Mouse (Mus musculus) midbrain, postnatal 0 days (tissue): ENCODE data around the gene Il17rc. TPM values are rescaled to one million over a fixed set of nuclear protein-coding genes. Genes with fewer than 3 reads are reported as not detected.

Experiments
- ATAC-seq: fragments of 200-750 bp; cut with Nextera tagmentation; 2 replicates; pipeline ENCODE4 v1.8.0; 2017; ENCODE audit warnings: moderate number of reproducible peaks, mild to moderate bottlenecking, moderate TSS enrichment, moderate library complexity; ENCODE audit not compliant: low FRiP score
- DNase-seq: peaks from one replicate; pipeline ENCODE4 v3.0.0-alpha.2; 2015; ENCODE audit warnings: low spot score
- H3K27ac ChIP-seq: fragments of 300-500 bp; sonication (generic); 2 replicates; pipeline ENCODE4 v1.5.1; 2014; ENCODE audit warnings: low read depth, mild to moderate bottlenecking, low read length, mixed read lengths
- H3K27me3 ChIP-seq: fragments of 300-500 bp; sonication (generic); 2 replicates; pipeline ENCODE4 v1.6.1; 2014; ENCODE audit warnings: low read length, control low read depth, mixed read lengths; ENCODE audit not compliant: insufficient read depth
- H3K36me3 ChIP-seq: fragments of 300-500 bp; sonication (generic); 2 replicates; pipeline ENCODE4 v1.6.1; 2014; ENCODE audit warnings: low read length, control low read depth, mixed read lengths; ENCODE audit not compliant: insufficient read depth
- H3K4me1 ChIP-seq: fragments of 300-500 bp; sonication (generic); 2 replicates; pipeline ENCODE4 v1.6.1; 2014; ENCODE audit warnings: mild to moderate bottlenecking, control low read depth, antibody characterized with exemption, low read length, mixed read lengths; ENCODE audit not compliant: insufficient read depth
- H3K4me2 ChIP-seq: fragments of 300-500 bp; sonication (generic); 2 replicates; pipeline ENCODE4 v1.6.1; 2014; ENCODE audit warnings: low read depth, mild to moderate bottlenecking, low read length, mixed read lengths; ENCODE audit not compliant: poor library complexity, severe bottlenecking
- H3K4me3 ChIP-seq: fragments of 300-500 bp; sonication (generic); 2 replicates; pipeline ENCODE4 v1.5.1; 2014; ENCODE audit warnings: low read depth, mild to moderate bottlenecking, low read length, moderate library complexity
- H3K9ac ChIP-seq: fragments of 300-500 bp; sonication (generic); replicated peaks from 2 replicates; pipeline ENCODE4 v1.6.1; 2014; ENCODE audit warnings: mild to moderate bottlenecking, low read length, moderate library complexity, mixed read lengths; ENCODE audit not compliant: poor library complexity, severe bottlenecking
- H3K9me3 ChIP-seq: fragments of 300-500 bp; sonication (generic); 2 replicates; pipeline ENCODE4 v1.6.1; 2016; ENCODE audit warnings: low read length, control low read depth
- CTCF ChIP-seq: IDR thresholded peaks from 2 replicates; pipeline ENCODE4 v1.5.1; 2016; ENCODE audit warnings: antibody characterized with exemption, mild to moderate bottlenecking
- WGBS: fragments of 180-500 bp; shearing (Covaris S2); extraction: QIAGEN DNeasy Blood & Tissue Kit; methylation state at CpG from one replicate; pipeline ENCODE4 v1.1.7; 2014; 5-methylcytosine and 5-hydroxymethylcytosine counted together
- polyA plus RNA-seq: library from polyadenylated mRNA; unstranded; fragments of >200 nt; fragmentation: Nextera tagmentation; extraction: Ambion mirVana; gene quantifications from 2 replicates; pipeline ENCODE4 v1.2.1, GENCODE M21; 2015
- total RNA-seq: library from RNA; depleted of rRNA; stranded (reverse); fragments of >200 nt; gene quantifications from 2 replicates; pipeline ENCODE4 v1.2.3, GENCODE M21; 2014

Gene Il17rc
- total and polyA plus RNA-seq, 2 experiments from 2014 or later, result 4.2 to 11.6 TPM

DNA sequence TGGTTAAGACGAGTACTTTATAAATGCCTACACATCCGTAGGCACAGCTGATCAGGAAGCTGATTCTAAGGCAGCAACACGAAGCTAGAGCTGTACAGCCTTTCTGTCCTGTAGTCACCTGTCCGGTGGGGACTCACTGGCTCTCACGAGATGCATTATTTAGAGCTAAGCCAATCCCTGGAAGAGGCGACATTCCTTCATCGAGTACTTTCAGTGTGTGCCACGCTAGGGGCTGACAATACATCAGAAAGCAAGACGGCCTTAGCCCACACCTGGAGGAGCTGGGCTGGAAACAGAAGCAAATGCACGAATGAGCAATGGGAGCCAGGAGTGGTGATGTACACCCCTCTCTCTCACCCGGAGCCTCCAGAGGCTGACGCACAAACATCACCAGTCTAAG, 34.1 kb upstream of the Il17rc start:
- no peak for DNase-seq
- Histone ChIP-seq H3K9ac (no peak overlapping the region), H3K27ac (no peak overlapping the region), H3K4me1 (no peaks in the 10 kb centered on the region), H3K9me3 (no peaks in the 10 kb centered on the region), H3K27me3 (0 out of 2 replicates have a peak, but pooled peaks cover 3% of the 10 kb centered on the region), H3K36me3 (no peaks in the 10 kb centered on the region), H3K4me2 (no peak overlapping the region), H3K4me3 (no peak overlapping the region)
- no peak for TF ChIP-seq CTCF
- WGBS, result 77% methylated on average over 12 of the region's 12 CpGs
- ATAC-seq, result no peak

DNA sequence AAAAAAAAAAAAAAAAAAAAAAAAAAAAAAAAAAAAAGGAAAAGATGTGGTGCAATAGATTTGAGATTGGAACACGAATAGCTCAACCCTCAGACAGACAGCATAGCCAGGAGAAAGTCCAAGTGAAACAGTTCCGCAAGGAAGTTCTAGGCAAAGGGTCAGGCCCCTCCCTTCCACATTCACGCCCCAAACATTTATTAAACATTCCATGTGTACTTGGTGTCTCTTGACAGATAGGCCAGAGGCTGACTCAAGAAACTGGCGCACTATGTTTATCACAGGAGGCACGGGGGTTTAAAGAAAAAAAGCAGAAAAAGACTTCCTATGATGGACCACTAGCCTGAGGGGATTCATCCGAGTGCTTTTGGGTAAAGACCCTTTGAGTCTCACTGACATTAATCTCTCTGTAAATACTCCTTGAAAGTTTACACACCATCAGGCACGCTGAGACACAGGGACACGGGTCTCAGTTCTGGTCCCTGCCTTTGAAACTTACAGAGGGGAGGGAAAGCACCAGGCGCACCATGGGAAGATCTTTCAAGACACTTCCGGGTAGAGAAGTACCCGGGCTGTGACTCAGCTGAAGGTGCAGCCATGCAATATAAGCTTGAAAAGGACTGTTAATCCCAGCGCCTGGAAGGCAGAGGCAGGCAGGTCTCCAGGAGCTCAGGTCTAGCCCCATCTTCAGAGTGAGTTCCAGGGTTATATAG, 32.4 kb upstream of the Il17rc start:
- no peak overlapping the region for H3K9ac ChIP-seq
- TF ChIP-seq CTCF, result no peak
- H3K9me3 ChIP-seq, result no peaks in the 10 kb centered on the region
- H3K4me3 ChIP-seq, result no peak overlapping the region
- 0 out of 2 replicates have a peak, but pooled peaks cover 3% of the 10 kb centered on the region for H3K27me3 ChIP-seq
- H3K4me1 ChIP-seq, result peaks cover 6% of the 10 kb centered on the region; the same call in 1 of the 2 replicates
- no peak overlapping the region for H3K4me2 ChIP-seq
- H3K36me3 ChIP-seq, result no peaks in the 10 kb centered on the region
- DNase-seq, result no peak
- no peak for ATAC-seq
- H3K27ac ChIP-seq, result no peak overlapping the region
- 60% methylated on average over 12 of the region's 12 CpGs for WGBS

GRCm38 (mm10) chr6:113440686-113441085, 30.5 kb upstream of the Il17rc start:
- TF ChIP-seq CTCF, result no peak
- peaks cover 6% of the 10 kb centered on the region; the same call in 1 of the 2 replicates for H3K4me1 ChIP-seq
- 91% methylated on average over 3 of the region's 3 CpGs for WGBS

DNA sequence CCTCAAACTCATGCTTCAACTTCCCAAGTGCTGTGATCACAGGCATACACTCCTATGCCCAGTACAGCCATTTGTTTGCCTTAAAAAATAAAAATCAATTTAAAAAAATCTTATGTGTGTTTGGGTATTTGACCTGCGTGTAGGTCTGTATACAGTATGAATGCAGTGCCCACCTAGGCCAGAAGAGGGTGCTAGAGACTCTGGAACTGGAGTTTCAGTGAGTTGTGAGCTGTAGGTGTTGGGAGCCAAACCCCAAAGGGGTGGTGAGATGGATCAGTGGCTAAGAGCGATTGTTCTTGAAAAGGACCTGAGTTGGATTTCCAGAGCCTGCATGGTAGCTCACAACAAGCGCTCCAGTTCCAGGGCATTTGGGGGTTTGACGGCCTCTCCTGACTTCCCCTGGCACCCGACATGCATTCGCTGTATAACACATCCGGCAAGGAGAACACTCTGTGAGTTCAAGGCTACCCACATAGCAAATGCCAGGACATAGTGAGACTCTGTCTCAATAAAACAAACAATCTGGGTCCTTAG, 30.0 kb upstream of the Il17rc start:
- Histone ChIP-seq H3K9ac (no peak overlapping the region), H3K4me1 (peaks cover 6% of the 10 kb centered on the region; the same call in 1 of the 2 replicates), H3K4me3 (no peak overlapping the region), H3K36me3 (no peaks in the 10 kb centered on the region), H3K27me3 (no peaks in the 10 kb centered on the region), H3K4me2 (no peak overlapping the region), H3K27ac (no peak overlapping the region), H3K9me3 (no peaks in the 10 kb centered on the region)
- TF ChIP-seq CTCF, result peak; percentile 83
- WGBS, result 53% methylated on average over 7 of the region's 7 CpGs
- DNase-seq, result peak; percentile 88
- ATAC-seq, result no peak

More at GRCm38 (mm10) chr6:113440686-113441085, 30.5 kb upstream of the Il17rc start:
- Histone ChIP-seq H3K4me2 (no peak overlapping the region), H3K36me3 (no peaks in the 10 kb centered on the region), H3K27me3 (0 out of 2 replicates have a peak, but pooled peaks cover 3% of the 10 kb centered on the region), H3K4me3 (no peak overlapping the region), H3K9ac (no peak overlapping the region), H3K27ac (no peak overlapping the region), H3K9me3 (no peaks in the 10 kb centered on the region)
- DNase-seq, result no peak
- no peak for ATAC-seq

GRCm38 (mm10) chr6:113442087-113442441, 29.2 kb upstream of the Il17rc start:
- Histone ChIP-seq H3K36me3 (peaks cover under 1% of the 10 kb centered on the region), H3K4me2 (peak overlapping the region; percentile 92), H3K4me1 (peaks cover 6% of the 10 kb centered on the region; the same call in 1 of the 2 replicates), H3K27me3 (no peaks in the 10 kb centered on the region), H3K27ac (peak overlapping the region; percentile 77), H3K4me3 (peak overlapping the region; percentile 94), H3K9me3 (no peaks in the 10 kb centered on the region), H3K9ac (peak overlapping the region; percentile 95)
- peak; percentile 24; the same call in 1 of the 2 replicates for ATAC-seq
- WGBS, result 39% methylated on average over 9 of the region's 9 CpGs
- DNase-seq, result no peak
- TF ChIP-seq CTCF, result no peak

- WGBS, result 1% methylated on average over 35 of the region's 45 CpGs
- DNase-seq (peak; percentile 97), ATAC-seq (peak; percentile 95)
- peaks cover 5% of the 10 kb centered on the region for H3K36me3 ChIP-seq
- peaks cover 6% of the 10 kb centered on the region; the same call in 1 of the 2 replicates for H3K4me1 ChIP-seq
- peak within 1 kb of the TSS; percentile 94 for H3K4me3 ChIP-seq
- H3K9ac ChIP-seq, result peak within 1 kb of the TSS; percentile 95
- H3K27me3 ChIP-seq, result no peaks in the 10 kb centered on the region
- H3K9me3 ChIP-seq, result no peaks in the 10 kb centered on the region
- peak within 1 kb of the TSS; percentile 77 for H3K27ac ChIP-seq
- H3K4me2 ChIP-seq, result peak within 1 kb of the TSS; percentile 92
- 0 out of 2 replicates have a peak, but pooled peaks have one; percentile 1 for TF ChIP-seq CTCF
These were observed 28.7 kb upstream of the Il17rc start, which contains the start of gene Jagn1 for GRCm38 (mm10) chr6:113442442-113443090. Jagn1 (plus strand) TSS chr6:113442569.
